Mouse (Mus musculus) adrenal gland, postnatal 10 days (tissue): Measurements from ENCODE around the gene Fignl2. TPM values are rescaled to one million over a fixed set of nuclear protein-coding genes. Genes with fewer than 3 reads are reported as not detected.
A peak's percentile ranks its signal among the peaks of the same experiment; 100 is the strongest.
"Not testable (repeated sequence)": the region's sequence is repeated elsewhere in the genome, so short reads cannot be mapped to it uniquely, and the experiment has no call there.

Source experiments
- DNase-seq: peaks from one replicate; pipeline ENCODE4 v3.0.0; 2021; ENCODE audit warnings: mixed read lengths
- long read RNA-seq, 2 experiments: library from polyadenylated mRNA; stranded (forward); transcript quantifications; one replicate each; pipeline ENCODE4 v2.0.0; 2021
- total RNA-seq, 2 experiments: library from RNA; stranded (reverse); gene quantifications; 2 replicates each; pipeline ENCODE4 v1.2.3; 2021

Gene Fignl2
- 10 to 100 TPM in 1 of 2 experiments, 1 to 10 TPM in 1; 8.4 to 11.0 TPM for total RNA-seq
- long read RNA-seq, experiment 1, full-length matches to known transcripts, result 11 of 12 reads
- long read RNA-seq, experiment 1, partial matches to known transcripts, result 0 of 12 reads
- long read RNA-seq, experiment 1, other reads (novel, unspliced or antisense), result 1 of 12 reads
- long read RNA-seq, experiment 2, full-length matches to known transcripts, result 2 of 2 reads
- long read RNA-seq, experiment 2, partial matches to known transcripts, result 0 of 2 reads
- long read RNA-seq, experiment 2, other reads (novel, unspliced or antisense), result 0 of 2 reads

DNA sequence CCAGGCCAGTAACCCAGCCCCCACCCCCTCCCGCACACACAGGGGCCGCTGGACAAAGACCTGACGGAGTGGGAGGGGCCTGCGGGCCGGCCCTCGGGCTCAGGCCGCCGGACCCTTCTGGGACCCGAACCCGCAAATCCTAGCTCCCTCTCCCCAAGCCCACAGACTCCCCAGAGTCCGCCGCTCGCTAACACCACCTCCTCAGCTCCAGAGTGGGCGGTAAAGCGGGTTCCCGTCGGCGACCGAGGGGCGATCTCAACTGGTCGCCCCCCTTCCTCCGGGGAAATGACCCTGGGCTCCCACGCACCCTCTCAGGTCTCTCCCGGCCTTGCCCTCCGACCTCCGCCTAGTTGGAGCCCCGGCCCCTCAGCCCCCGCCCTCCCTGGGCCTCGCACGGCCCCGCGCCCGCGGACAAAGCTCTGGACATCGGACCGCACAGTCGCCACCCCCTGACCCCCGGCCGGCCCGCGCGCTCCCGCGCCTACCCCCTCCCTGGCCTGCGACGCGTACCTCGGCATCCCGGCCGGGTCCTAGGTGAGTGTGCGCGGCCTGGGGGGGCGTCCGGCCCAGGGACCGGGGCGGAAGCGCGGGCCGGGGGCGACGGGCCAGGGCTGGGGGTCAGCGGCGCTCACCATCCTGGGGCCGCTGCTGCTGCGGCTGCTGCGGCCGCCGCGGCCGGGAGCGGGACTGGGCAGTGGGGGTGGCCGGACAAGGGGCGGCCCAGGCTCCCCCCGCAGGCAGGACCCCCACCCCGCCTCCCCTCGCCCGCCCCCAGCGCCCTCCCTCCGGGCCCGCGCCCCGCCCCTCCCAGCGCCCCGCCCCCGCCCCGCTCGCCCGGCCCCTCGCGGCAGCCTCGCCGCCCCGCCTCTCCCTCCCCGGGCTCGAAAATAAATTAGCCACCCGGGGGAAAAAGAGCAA, at the start of gene Fignl2:
Gene Fignl2 (minus strand): TSS at position 755 of the 918 bp plus-strand sequence.
- peak; percentile 72 for DNase-seq

DNA sequence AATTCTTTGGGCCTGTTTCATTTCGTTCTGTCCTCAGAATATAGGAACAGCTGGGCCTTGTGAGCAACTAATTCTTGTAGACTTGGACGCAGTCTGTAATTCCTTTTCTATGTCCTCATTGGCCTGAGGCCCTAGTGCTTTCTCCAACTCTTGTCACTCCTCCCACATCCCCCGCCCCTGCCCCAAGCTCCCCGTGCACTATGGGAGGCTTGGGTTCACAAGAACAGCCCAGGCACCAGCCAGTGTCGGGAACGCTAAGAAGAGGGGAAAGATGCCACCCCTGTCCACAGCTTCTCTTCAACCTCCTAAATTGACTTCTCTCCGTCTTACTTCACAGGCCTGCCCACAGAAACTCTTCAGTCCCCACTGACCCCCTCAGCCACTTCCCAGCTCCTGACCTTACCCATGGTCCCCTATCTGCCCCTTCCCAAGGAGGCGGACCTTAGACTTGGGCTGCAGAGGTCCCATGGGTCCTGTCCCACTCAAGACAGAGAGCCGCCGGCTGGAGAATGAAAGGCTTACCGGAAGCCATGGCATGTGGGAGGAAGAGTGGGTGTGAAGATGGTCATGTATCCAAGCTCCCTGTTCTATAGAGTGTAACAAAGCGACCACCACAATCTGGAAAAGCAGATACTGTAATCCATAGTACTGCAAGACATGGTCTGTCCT, 48.6 kb upstream of the Fignl2 start:
- DNase-seq, result no peak

DNA sequence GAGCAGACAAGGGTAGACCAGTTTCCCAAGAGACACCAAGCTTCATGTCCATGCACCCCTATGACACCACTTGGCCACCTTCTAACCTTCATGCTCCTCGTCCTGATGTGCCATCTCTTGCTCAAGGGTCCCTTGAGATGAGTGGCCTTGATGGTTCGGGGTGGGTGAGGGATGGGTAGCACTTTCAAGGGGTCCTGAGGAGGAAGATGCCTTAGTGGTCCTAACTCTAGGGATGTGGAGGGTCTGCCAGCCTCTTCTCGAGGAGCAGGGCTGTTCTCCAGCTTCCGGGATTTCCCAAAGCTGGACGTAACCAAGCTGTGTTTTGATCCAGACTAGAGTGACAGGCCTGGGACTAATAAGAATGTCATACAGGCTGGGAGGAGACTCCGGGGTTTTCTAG, 47.2 kb upstream of the Fignl2 start:
- DNase-seq, result no peak

DNA sequence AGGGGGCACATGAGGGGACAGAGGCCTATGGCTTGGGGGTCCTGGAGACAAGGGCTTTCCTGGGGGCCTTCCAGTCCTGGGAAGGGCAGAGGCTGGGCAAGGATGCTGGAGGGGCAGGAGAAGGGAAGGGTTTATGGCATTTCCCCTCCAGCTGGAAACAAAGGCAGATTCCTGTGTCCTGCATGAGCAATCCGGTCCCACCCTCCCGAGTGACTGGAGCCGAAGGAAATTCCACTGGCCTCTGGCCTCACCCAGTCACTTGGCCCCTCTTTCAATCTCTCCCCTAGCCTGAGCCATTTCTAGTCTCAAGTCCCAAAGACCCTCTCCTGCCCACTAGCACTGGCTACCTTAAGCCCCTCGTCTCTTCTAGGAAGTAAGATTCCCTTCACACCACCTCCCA, 44.8 kb upstream of the Fignl2 start:
- no peak for DNase-seq

DNA sequence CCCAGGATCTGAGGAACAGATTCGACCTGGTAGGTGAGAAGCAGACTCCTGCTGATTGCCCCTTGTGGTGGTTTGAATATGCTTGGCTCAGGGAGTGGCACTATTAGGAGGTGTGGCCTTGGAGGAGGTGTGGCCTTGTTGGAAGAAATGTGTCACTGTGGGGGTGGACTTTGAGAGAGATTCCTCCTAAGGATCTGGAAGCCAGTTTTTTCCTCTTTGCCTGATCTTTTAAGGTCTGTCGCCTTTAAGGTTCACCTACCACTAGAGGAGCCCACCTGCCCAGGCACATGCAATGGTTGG, 43.9 kb upstream of the Fignl2 start:
- DNase-seq, result no peak

DNA sequence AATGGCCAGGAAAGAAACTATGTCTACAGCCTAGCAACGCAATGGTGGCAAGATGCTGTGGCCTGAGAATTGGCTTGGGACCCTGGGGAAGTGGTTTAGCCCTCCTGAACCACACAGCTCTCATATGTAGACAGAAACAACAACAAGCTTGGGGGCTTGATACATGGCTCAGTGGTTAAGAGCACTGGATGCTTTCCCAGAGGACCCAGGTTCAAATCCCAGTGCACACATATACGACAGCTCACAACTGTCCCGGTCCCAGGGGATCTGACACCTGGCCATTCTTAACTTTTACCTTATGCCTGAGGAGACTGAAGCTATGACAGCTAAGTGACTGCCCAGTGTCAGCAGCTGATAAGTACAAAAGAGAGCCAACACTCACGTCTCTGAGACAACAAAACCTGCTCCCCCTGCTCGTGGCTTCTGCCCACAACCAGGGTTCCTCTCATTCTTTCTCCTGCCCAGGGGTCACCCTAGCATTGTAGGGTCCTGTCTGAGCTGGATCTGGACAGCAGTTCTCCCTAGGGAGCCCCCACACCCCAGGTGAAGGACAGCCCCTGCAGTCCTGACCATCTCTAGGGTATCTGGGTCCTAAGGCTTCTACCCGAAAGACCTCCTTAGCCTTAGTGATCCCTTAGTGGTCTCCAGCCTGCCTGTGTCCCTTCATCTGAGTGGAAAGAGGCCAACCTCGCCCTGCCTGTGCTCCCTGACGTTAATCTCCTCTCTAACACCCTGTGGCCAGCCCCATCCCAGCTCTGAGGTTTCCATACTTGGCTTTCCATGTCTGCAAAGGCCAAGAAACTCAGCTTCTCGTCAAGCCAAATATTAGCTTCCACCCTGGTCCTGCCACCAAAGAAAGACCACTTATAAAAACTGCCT, 43.3 kb upstream of the Fignl2 start:
- DNase-seq, result no peak

DNA sequence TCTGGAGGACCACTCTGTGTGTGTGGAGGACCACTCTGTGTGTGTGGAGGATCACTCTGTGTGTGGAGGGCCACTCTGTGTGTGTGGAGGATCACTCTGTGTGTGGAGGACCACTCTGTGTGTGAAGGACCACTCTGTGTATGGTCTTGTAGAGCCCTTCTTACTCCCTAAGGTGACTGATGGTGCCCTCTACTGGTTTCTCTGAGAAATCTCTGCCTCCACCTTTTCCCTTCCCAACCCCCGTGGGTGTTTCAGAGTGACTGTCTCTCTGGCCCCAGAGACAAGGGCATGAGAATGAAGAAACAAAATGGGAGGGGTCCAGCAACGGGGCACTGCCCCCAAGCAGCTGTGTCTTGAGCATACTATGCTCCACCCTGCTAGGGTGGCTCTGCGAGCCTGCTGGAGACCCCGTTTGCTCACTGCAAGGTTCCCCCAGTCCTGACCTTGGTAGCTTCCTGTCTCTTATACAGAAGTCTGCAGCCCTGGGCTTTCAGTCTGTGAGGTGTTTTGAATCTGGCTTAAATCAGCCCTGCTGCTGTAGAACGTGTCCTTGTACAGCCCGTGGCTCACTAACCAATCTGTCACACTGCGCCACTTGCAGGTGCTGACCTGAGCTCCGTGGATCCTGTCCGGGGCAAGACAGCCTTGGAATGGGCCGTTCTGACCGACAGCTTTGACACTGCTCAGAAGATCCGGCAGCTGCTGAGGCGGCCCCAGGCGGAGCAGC, 40.2 kb upstream of the Fignl2 start:
- peak; percentile 63 for DNase-seq

DNA sequence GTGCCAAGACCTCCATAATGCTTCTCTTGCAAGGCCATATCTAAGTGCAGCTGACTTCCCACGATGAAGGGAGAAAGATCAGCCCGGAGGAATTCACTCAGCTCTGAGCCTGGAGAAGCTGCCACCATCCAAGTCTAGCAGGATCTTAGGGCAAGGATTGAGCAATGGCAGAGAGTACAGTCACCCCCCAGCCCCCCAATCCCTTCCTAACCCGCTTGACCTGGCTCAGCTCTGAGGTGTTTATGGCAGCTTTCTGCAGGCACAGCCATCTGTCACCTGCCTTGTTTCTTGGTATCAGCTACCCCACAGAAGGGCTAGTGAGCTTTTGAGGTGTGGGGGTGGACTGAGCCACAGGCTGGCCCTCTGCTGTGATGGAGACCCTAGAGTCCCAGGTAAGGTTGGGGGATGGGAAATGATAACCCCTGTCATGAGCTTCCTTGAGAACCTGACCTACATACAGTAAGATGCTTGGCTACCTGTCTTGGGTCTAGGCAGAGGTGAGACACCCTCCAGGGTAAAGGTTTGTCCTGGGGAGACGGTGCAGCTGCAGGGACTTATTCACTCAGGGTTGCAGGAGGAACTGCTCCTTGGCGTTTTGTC, 37.2 kb upstream of the Fignl2 start, which contains the start of gene Ankrd33:
Gene Ankrd33 (plus strand): TSS at position 245 of the 600 bp plus-strand sequence.
- DNase-seq, result no peak

DNA sequence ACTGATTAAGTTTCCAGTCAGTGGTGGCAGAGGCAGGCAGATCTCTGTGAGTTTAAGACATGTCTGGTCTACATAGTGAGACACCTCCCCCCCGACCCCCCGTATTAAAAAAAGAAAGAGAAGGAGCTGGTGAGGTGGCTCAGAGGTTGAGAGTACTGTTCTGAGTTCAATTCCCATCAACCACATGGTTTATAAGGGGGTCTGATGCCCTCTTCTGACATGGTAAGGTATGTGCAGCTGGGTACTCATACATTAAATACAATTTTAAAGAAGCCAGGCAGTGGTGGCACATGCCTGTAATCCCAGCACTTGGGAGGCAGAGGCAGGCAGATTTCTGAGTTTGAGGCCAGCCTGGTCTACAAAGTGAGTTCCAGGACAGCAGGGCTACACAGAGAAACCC, 35.4 kb upstream of the Fignl2 start:
- not testable (repeated sequence) for DNase-seq

DNA sequence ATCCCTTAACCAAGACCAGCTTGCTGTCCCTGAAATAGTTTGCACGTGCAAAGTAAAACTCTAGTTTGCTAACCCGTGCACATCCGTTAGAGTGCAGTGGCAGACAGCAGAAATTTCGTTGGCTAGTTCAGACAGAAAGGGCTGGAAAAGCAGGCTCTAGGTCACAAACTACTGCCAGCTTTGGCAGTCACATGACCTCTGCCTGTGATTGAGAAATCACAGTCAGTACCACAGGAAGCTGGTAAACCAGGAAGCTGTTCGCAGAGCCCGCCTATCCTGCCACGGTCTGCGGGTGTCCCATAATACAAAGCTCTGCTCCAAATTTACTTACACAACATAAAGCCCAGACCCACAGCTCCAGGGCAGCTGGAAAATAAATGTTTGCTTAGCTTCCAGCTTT, 34.8 kb upstream of the Fignl2 start:
- peak; percentile 78 for DNase-seq

DNA sequence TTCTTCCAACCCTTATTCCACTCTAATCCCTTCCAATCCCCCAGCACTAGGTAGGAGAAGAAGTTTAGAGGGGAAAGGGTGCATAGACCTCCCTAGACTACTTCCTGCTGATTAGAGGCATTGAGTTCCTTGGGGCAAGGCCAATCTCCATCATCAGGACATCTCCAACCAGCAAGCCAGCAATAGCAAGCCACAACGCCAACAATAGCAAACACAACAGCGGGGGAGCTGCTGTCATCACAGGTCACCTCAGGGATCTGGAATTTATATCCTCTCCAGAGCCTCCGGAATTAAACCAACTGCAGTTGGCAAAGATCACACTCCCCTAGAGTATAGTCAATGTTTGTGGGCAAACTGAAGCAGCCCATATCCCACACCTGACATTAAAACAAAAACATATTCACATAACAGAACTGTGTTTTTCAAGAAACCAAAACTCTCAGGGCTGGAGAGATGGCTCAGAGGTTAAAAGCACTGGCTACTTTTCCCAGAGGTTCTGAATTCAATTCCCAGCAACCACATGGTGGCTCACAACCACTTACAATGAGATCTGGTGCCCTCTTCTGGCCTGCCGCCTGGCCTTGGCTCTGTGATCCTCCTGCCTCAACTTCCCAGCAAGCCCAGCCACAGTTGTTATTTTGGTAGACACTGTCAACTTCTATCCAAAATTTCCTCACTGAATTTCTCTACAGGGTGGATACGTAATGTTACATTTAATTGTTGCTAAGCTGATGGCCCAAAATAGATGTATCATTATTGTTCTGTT, 29.7 kb upstream of the Fignl2 start:
- DNase-seq, result no peak

DNA sequence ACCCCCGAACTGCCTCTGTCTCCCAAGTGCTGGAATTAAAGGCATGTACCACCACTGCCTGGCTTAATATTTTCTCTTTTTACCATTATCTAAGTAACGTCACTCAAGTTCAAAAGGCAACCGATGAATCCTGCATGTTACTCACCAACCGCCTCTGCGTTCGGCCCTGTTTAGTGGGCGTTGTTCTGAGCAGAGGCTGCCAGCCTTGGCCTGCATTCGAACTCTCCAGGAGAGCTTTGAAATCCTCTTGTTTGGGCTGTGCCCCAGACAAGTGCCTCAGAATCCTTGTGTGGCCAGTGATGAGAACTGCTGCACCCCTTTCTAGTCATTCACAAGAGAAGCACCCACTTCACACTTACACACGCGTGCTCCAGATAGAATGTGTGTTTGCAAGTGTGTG, 27.6 kb upstream of the Fignl2 start:
- DNase-seq, result peak; percentile 64

DNA sequence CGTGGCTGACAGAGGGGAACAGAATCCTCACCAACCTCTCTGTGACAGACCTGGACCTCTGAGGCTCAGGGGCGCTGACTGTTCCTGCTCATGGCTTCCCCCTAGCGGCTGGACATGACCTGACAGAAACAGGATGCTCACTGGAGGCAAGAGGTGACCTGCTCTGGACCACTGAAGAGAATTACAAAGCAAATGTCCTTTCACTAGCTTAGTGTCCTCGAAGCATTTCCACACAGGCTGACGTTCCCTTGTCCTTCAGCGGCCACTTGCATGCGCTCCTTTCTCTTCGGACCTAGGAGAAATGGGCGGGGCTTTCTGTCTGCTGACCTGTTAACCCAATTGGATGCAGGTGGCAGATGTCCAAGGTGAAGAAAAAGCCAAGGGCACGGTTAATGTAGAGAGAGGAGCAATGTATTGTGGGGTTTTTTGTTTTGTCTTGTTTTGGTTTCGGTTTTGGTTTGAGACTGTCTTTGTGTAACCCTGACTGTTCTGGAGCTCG, 27.2 kb upstream of the Fignl2 start:
- DNase-seq, result peak; percentile 93

DNA sequence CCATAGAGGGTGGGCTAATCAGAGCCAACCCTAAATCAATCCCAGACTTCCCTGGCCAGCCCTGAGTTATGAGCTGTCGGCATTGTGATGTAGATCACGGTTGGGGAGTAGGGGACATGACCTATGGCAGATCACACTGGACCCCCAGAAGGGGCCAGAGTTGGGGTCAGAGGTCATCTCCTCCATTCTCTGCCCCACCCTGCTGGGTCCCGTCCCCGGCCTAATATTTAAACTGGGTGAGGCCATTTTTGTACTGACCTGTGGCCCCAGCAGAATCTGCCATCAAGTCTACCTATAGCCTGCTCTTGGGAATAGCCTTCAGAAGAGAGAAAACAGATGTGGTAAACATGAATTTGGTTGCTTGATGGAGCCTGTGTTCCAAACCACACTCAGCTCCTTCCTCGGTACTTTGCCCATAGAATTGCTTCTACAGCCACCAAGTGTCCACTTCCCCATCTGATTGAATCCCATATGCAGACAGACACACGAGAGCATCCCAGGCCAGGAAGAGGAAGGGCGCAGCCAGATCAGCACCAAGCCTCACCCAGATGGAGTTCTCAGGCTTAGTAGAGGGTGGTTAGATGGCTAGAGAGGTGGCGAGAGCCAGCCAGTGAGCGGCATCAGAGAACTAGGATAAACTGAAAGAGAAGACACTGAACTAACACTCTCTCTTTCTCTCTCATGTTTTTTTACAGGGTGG, 25.4 kb upstream of the Fignl2 start:
- DNase-seq, result no peak

DNA sequence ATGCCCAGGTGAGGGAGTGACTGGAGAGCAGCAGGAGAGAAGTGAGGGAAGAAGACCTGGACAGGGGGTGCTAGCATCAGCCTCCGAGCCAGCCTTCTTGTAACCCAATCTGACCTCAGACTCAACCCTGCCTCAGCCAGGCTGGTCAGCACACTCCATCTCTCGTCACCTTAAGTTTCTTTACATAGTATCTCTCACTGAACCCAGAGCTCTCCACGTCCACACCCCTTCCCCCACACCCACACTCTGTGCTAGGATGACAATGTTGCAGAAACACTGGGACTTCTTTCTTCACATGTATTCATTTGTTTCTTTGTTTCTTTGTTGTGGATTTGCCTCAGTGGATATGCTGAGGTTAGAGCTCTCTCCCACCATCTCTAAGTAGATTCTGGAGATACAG, 22.6 kb upstream of the Fignl2 start:
- no peak for DNase-seq

DNA sequence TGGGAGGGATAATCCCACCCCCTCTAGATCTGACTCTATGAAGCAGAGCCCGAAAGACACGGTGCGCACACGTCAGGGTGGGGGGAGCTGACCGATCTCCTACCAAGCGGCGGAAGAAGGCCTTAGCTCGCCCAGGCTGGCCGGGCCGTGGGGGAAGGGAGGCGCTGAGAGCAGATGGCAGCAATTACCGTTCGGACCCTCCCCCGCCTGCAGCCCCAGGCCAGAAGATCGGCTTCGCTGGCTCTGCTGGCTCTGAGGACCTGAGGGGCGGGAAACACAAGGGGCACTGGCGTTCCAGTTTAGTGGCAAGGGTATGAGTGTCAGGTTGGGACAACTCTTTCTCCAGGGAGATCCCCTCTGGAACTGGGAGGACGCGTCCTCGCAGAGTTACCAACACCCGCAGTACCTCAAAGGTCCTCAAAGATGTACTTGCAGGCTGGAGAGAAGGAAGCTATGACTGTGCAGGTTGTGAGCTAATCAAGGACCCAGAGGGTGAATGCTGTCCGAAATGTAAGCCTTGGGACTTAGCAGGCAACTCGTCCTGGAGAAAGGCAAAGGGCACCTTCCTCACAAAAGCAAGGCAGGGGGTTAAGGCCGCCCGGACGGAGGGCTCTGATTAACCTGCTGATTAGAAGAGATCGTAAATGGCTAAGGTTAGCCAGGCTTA, 19.8 kb upstream of the Fignl2 start:
- DNase-seq, result peak; percentile 56

DNA sequence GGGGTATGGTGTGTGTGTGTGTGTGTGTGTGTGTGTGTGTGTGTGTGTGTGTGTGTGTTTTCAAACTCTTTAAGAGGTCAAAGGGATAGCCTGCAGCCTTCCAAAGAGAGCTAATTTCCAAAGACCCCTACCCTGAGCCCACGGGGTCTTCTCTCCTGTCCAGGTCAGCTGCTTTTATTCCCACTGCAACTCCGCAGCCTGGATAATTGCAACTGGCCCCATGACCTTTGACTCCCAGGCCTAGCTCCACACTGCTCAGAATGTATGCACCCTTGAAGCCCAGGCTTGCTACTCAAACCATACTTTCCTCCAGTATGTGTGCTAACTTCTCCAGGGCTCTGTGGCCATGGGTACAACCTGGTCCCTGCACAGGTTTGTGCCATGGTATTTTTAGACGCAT, 17.0 kb upstream of the Fignl2 start:
- no peak for DNase-seq

DNA sequence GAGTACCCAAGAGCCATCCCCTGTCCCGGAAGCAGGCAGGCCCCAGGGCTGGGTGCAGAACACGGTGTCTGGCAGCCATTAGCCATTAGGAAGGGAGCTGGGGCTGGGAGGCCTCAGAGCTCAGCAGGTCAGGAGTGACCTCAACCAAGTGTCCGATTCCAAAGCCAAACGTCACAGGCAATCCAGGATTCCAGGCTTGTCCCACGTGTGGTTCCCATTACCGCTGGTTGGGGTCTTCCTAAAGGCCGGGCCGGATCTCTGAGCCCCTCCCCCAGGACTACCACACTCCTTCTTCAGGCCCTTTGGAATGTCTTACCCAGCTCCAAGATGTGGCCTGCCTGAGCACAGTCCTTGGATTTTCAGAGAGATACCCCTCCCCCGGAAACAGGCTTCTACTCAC, 16.6 kb upstream of the Fignl2 start:
- DNase-seq, result no peak

DNA sequence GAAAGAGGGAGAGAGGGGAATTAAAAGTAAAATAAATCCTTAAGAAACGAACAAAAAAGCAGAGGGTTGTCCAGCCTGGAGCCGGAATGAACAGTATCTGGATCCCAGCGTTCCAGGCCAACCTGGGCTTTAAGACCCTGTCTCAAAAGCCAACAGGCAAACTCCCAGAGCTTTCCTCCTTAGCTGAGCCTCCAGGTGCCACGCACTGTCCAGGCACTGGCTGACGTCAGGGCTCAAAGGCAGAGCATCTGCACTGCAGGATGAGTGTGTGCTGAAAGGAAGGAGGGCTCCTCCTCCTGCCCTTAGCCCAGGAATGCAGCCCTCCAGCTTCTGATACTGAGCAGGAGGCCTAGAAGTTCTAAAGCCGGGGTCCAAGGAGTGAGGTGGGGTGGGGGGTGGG, 15.6 kb upstream of the Fignl2 start:
- DNase-seq, result no peak
